Mouse (Mus musculus) liver, embryonic 15.5 days (tissue): Measurements from ENCODE around the gene Ascl2. TPM values are rescaled to one million over a fixed set of nuclear protein-coding genes. Genes with fewer than 3 reads are reported as not detected.
A peak's percentile ranks its signal among the peaks of the same experiment; 100 is the strongest.

ENCODE experiments used
- ATAC-seq: fragments of 200-750 bp; cut with Nextera tagmentation; 2 replicates; pipeline ENCODE4 v1.8.0; 2017; ENCODE audit warnings: moderate number of reproducible peaks, mild to moderate bottlenecking, moderate library complexity; ENCODE audit not compliant: insufficient read depth
- H3K27ac ChIP-seq: fragments of 300-500 bp; sonication (generic); replicated peaks from 2 replicates; pipeline ENCODE4 v1.5.1; 2015; ENCODE audit warnings: mild to moderate bottlenecking, inconsistent platforms
- H3K27me3 ChIP-seq: fragments of 300-500 bp; sonication (generic); 2 replicates; pipeline ENCODE4 v1.6.1; 2015; ENCODE audit warnings: mild to moderate bottlenecking, inconsistent platforms
- H3K36me3 ChIP-seq: fragments of 300-500 bp; sonication (generic); replicated peaks from 2 replicates; pipeline ENCODE4 v1.6.1; 2015; ENCODE audit warnings: moderate library complexity, mild to moderate bottlenecking, inconsistent platforms
- H3K4me1 ChIP-seq: fragments of 300-500 bp; sonication (generic); replicated peaks from 2 replicates; pipeline ENCODE4 v1.6.1; 2015; ENCODE audit warnings: inconsistent platforms
- H3K4me2 ChIP-seq: fragments of 300-500 bp; sonication (generic); 2 replicates; pipeline ENCODE4 v1.6.1; 2015; ENCODE audit warnings: moderate library complexity, mild to moderate bottlenecking, inconsistent platforms
- H3K4me3 ChIP-seq: fragments of 300-500 bp; sonication (generic); replicated peaks from 2 replicates; pipeline ENCODE4 v1.5.1; 2015; ENCODE audit warnings: mild to moderate bottlenecking, inconsistent platforms
- H3K9ac ChIP-seq: fragments of 300-500 bp; sonication (generic); 2 replicates; pipeline ENCODE4 v1.6.1; 2015; ENCODE audit warnings: moderate library complexity, mild to moderate bottlenecking, inconsistent platforms
- H3K9me3 ChIP-seq: fragments of 300-500 bp; sonication (generic); replicated peaks from 2 replicates; pipeline ENCODE4 v1.6.1; 2016; ENCODE audit warnings: inconsistent platforms
- WGBS: fragments of 180-500 bp; shearing (Covaris S2); methylation state at CpG from one replicate; pipeline ENCODE4 v1.1.7; 2015; ENCODE audit warnings: mixed read lengths; ENCODE audit not compliant: insufficient replicate concordance; 5-methylcytosine and 5-hydroxymethylcytosine counted together
- polyA plus RNA-seq: library from polyadenylated mRNA; unstranded; fragments of >200 nt; fragmentation: Nextera tagmentation; extraction: Ambion mirVana; gene quantifications from 2 replicates; pipeline ENCODE4 v1.2.1, GENCODE M21; 2015

The Ascl2 gene
- polyA plus RNA-seq, 1 experiment from 2014 or later: 0.25 TPM

DNA sequence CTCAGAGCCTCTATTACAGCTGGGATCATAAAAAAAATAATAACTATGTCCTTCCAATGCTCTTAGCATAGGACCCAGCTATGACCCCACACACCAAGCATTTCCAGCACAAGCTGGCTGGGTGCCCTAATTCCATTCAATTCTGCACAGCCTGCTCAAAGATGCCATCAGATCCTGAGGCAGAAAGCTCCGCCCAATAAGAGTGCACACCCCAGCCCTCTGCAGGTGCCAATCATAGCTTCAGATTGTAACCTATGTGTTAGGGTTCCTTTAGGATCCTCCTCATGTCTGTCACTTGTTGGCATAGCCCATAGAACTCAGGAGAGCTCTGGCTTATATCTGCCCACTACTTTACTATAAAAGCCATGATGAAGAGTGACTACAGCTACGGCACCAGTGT lies 27.9 kb upstream of the Ascl2 start:
- Histone ChIP-seq H3K9ac (0 out of 2 replicates have a peak overlapping the region, but pooled peaks have one; percentile 55), H3K27me3 (peaks cover 8% of the 10 kb centered on the region), H3K36me3 (no peaks in the 10 kb centered on the region), H3K4me3 (no peak overlapping the region), H3K4me1 (peaks cover 45% of the 10 kb centered on the region), H3K27ac (peak overlapping the region; percentile 88), H3K4me2 (peak overlapping the region; percentile 66), H3K9me3 (no peaks in the 10 kb centered on the region)
- WGBS: 75% methylated on average over 2 of the region's 2 CpGs
- ATAC-seq: peak; percentile 27; the same call in 1 of the 2 replicates

DNA sequence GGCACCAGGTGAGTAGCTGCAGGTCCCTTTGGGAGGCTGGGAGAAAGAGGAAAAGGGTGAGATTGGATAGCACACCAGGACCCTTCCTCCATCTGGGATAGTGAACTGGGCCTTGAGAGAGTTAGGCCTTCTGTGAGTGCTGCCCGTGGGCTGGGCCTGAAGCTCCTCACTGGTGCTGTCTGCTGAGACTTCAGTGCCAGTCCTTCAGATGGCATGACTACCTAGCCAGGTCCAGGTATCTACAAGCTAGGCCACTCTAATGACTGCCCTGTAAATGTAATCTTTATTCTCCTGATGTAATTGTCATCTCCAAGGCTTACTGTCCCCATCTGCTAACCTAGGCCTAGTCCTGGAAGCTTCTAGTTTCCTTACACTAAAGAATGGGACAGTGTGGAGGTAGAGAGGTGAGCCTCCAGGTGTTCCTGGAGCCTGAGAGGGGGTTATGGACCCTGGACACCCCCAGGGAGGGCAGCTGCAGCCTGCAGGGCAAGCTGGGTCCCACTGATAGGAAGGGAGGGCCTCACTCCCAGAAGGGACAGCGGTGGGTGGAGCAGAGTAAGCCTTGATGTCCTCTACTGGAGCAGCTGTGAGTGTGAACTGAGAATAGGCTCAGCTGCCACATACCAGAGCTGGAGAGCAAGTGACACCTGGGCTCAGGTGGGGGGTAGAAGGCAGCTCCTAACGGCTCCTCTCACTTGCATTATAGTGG lies 26.7 kb upstream of the Ascl2 start:
- H3K27ac ChIP-seq: peak overlapping the region; percentile 88
- H3K4me3 ChIP-seq: peak overlapping the region; percentile 28
- peak overlapping the region; percentile 66 for H3K4me2 ChIP-seq

DNA sequence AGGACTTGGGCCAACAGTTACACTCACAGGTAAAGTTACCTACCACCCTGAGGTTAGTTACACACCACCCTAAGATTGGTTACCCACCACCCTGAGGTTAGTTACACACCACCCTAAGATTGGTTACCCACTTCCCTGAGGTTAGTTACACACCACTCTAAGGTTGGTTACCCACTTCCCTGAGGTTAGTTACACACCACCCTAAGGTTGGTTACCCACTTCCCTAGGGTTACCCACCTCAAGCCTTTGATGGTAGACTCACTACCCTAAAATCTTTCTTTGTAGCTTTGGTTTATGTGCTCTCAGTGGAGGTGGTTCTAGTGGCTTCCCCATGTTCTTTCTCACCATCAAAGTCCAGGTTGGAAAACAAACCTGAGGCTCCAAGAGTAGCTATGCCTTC lies 25.9 kb upstream of the Ascl2 start:
- H3K27ac ChIP-seq: peak overlapping the region; percentile 88

More for the DNA sequence above, 26.7 kb upstream of the Ascl2 start:
- Histone ChIP-seq H3K9ac (peak overlapping the region; percentile 55), H3K36me3 (no peaks in the 10 kb centered on the region), H3K27me3 (peaks cover 14% of the 10 kb centered on the region), H3K9me3 (no peaks in the 10 kb centered on the region), H3K4me1 (peaks cover 39% of the 10 kb centered on the region)
- 47% methylated on average over 3 of the region's 3 CpGs for WGBS
- ATAC-seq: peak; percentile 99

DNA sequence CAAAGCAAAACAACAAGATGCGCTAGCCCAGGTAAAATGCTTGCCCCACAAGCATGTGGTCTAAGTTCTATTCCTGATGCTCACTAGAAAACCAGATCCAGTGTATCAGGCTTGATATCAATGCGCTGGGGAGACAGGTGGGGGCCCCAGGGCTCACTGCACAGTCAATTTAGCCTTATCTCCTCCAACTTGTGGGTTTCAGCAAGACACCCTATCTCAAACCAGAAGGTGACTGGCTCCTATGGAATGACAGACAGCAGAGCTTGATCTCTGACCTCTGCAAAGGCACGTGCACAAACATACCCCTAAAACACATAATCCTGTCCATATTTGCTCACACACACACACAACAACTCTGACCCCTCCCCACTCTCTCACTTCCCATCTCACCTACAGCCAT lies 18.7 kb upstream of the Ascl2 start:
- ATAC-seq: peak; percentile 83
- WGBS: 37% methylated on average over 3 of the region's 3 CpGs
- H3K27ac ChIP-seq: 0 out of 2 replicates have a peak overlapping the region, but pooled peaks have one; percentile 29

More for the DNA sequence above, 25.9 kb upstream of the Ascl2 start:
- peaks cover 19% of the 10 kb centered on the region for H3K27me3 ChIP-seq
- H3K9me3 ChIP-seq: no peaks in the 10 kb centered on the region
- H3K9ac ChIP-seq: no peak overlapping the region
- no peak overlapping the region for H3K4me3 ChIP-seq
- H3K4me1 ChIP-seq: peaks cover 39% of the 10 kb centered on the region
- H3K4me2 ChIP-seq: no peak overlapping the region
- no peak for ATAC-seq
- no peaks in the 10 kb centered on the region for H3K36me3 ChIP-seq

DNA sequence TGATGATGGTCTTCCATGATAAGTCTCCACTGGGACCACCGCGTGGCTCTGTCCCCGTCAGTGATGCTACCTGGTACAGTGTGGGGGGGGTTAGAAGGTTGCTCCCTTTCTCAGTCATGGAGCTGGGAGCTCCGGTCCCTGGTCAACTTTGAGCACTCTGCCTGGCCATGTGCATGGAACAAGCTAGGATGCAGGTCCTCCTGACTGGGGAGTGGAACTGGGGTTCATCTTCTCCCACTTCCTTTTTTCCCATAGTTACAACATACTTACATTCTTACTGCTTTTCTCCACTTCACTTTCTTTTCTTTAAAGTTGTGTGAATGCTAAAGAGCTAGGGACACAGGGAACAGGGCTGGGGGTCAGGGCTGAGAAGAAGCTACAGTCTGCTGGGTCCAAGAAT lies 16.1 kb upstream of the Ascl2 start:
- Histone ChIP-seq H3K27me3 (peaks cover 54% of the 10 kb centered on the region), H3K9ac (no peak overlapping the region)
- 85% methylated on average over 4 of the region's 4 CpGs for WGBS

More for the DNA sequence above, 18.7 kb upstream of the Ascl2 start:
- H3K9ac ChIP-seq: no peak overlapping the region
- H3K4me1 ChIP-seq: peaks cover 28% of the 10 kb centered on the region
- no peaks in the 10 kb centered on the region for H3K36me3 ChIP-seq
- H3K9me3 ChIP-seq: no peaks in the 10 kb centered on the region
- H3K4me3 ChIP-seq: no peak overlapping the region
- peaks cover 61% of the 10 kb centered on the region for H3K27me3 ChIP-seq
- H3K4me2 ChIP-seq: peak overlapping the region; percentile 44

DNA sequence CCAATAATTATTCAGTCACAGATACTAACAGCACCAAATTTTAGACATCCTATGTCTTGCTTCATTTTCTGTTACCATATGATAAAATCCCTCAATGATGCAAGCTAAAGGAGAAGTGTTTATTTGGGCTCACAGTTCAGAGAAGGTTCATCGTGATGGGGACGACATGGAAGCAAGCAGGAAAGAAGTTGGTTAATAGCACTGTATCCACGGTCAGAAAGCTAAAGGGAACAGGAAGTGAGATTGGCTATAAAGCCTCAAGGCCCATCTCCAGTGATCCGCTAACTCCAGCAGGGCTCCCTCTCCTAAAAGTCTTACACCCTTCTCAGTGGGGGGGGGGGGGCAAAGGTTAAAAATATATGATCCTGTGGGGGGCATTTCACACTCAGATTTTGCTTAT lies 12.8 kb upstream of the Ascl2 start:
- Histone ChIP-seq H3K9me3 (no peaks in the 10 kb centered on the region), H3K4me1 (peaks cover 9% of the 10 kb centered on the region; the same call in 1 of the 2 replicates), H3K9ac (no peak overlapping the region), H3K4me3 (no peak overlapping the region), H3K36me3 (no peaks in the 10 kb centered on the region), H3K4me2 (no peak overlapping the region), H3K27me3 (peaks cover 59% of the 10 kb centered on the region), H3K27ac (no peak overlapping the region)
- WGBS: 39% methylated on average over 4 of the region's 4 CpGs
- no peak for ATAC-seq

More for the DNA sequence above, 16.1 kb upstream of the Ascl2 start:
- ATAC-seq: no peak
- peaks cover 28% of the 10 kb centered on the region for H3K4me1 ChIP-seq
- H3K27ac ChIP-seq: no peak overlapping the region
- no peak overlapping the region for H3K4me3 ChIP-seq
- no peaks in the 10 kb centered on the region for H3K9me3 ChIP-seq
- H3K36me3 ChIP-seq: no peaks in the 10 kb centered on the region
- no peak overlapping the region for H3K4me2 ChIP-seq

DNA sequence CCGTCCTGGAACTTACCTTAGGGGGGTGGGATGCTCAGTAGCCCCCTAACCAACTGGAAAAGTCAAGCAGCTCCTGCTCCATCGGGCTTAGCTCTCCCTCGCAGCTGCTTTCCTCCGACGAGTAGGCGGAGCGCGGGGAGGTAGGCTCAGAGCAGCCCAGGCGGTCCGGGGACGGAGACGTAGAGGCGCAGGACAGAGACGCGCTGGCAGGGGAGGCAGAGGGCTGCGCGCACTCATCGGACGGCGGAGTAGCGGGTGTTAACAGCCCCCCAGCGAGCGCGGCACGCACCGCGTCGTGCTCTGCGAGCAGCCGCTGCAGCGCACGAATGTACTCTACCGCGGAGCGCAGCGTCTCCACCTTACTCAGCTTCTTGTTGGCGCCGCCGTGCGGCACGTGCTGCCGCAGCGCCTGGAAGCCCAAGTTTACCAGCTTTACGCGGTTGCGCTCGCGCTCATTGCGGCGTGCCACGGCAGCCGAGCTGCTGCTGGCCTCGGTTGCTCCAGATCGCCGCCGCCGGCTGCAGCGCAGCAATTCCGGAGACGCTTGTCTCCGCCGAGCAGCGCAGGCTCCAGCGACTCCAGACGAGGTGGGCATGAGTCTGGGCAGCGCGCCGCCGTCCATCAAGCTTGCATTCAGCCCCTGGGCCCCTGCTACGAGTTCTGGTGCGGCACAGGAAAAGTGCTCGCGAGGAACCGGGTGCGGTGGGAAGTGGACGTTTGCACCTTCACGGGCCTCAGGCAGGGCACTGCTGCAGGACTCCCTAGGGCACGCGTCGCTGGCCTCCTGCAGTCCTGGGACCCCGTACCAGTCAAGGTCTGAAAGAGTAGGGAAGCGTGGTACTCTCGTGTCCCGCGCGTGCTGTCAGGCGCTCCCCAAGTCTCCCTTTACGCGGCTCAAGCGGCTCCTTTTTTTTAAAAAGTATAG lies 918 bp downstream of the Ascl2 start:
- peaks cover 24% of the 10 kb centered on the region for H3K4me1 ChIP-seq
- H3K9me3 ChIP-seq: no peaks in the 10 kb centered on the region
- peaks cover 88% of the 10 kb centered on the region for H3K27me3 ChIP-seq
- ATAC-seq: peak; percentile 31
- H3K9ac ChIP-seq: no peak overlapping the region
- H3K4me2 ChIP-seq: peak overlapping the region; percentile 72
- peak overlapping the region; percentile 61 for H3K27ac ChIP-seq
- peak overlapping the region; percentile 46 for H3K4me3 ChIP-seq
- no peaks in the 10 kb centered on the region for H3K36me3 ChIP-seq
- WGBS: under 1% methylated on average over 90 of the region's 90 CpGs

DNA sequence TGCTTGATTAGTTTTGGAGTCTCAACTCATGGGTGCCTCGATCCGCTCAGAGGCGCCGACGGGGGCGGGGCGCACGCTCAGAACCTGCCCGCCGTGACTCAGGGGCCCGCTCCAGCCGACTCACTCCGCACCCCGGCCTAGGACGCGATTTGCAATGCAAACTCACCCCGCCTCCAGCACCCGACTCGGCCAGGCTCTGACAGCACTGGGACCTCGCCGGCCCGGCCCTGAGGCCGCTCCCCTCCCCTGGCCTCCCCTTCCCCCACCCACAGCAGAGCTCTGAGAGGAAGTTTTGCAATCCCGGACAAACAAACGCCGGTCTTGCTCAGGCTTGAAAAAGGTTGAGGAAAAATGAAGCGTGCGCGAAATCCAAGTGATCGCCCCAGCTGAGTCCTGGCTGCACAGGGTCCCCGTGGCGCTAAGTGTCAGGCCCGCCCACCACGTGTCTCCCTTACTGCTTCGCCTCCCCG lies 1.6 kb downstream of the Ascl2 start:
- peak overlapping the region; percentile 72 for H3K4me2 ChIP-seq
- H3K9ac ChIP-seq: no peak overlapping the region
- no peaks in the 10 kb centered on the region for H3K9me3 ChIP-seq
- peaks cover 92% of the 10 kb centered on the region for H3K27me3 ChIP-seq
- H3K4me1 ChIP-seq: peaks cover 24% of the 10 kb centered on the region
- H3K36me3 ChIP-seq: no peaks in the 10 kb centered on the region
- peak overlapping the region; percentile 46 for H3K4me3 ChIP-seq
- peak; percentile 72 for ATAC-seq
- H3K27ac ChIP-seq: peak overlapping the region; percentile 61
- under 1% methylated on average over 36 of the region's 36 CpGs for WGBS

DNA sequence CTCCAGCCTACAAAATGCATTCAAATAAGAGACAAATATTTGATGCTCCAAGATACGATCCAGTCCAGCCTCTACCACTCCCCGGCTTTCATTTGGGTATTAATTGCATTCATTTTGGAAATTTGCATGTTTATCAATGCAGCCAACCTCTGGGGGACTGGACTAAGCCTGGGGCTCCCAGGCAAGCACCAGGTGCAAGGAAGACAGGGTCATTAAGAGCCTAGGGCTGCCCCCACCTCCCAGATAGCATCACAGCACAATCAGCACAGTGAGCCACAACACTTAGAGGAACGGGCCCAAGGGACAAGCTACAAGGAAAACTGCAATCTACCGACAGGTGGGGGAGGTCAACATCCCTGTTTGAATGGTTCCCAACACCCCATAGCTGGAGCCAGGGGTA lies 9.3 kb downstream of the Ascl2 start:
- ATAC-seq: no peak
- Histone ChIP-seq H3K4me2 (no peak overlapping the region), H3K27me3 (peaks cover 30% of the 10 kb centered on the region), H3K4me3 (no peak overlapping the region), H3K36me3 (no peaks in the 10 kb centered on the region), H3K9me3 (no peaks in the 10 kb centered on the region), H3K4me1 (no peaks in the 10 kb centered on the region), H3K9ac (no peak overlapping the region), H3K27ac (no peak overlapping the region)
- 63% methylated on average over 4 of the region's 4 CpGs for WGBS

DNA sequence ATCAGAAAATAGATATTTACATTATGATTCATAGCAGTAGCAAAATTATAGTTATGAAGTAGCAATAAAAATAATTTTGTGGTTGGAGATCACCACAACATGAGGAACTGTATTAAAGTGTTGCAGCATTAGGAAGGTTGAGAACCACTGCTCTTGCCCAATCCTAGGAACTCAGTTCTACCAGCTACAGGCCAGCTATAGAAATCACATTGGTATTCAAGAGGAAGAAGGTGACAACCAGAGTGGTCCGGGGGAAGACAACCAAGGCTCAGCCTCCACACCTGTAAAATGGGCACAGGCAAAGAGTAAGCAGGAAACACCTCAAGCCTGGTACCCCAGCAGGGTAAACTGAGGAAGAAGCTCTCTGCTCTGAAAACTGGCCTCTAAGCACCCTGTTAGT lies 10.2 kb downstream of the Ascl2 start:
- WGBS: 60% methylated on average over 1 of the region's 1 CpGs
- no peaks in the 10 kb centered on the region for H3K36me3 ChIP-seq
- H3K9ac ChIP-seq: no peak overlapping the region
- no peak overlapping the region for H3K27ac ChIP-seq
- H3K4me2 ChIP-seq: no peak overlapping the region
- H3K27me3 ChIP-seq: peaks cover 21% of the 10 kb centered on the region
- no peak for ATAC-seq
- H3K4me3 ChIP-seq: no peak overlapping the region
- H3K9me3 ChIP-seq: no peaks in the 10 kb centered on the region
- H3K4me1 ChIP-seq: no peaks in the 10 kb centered on the region

DNA sequence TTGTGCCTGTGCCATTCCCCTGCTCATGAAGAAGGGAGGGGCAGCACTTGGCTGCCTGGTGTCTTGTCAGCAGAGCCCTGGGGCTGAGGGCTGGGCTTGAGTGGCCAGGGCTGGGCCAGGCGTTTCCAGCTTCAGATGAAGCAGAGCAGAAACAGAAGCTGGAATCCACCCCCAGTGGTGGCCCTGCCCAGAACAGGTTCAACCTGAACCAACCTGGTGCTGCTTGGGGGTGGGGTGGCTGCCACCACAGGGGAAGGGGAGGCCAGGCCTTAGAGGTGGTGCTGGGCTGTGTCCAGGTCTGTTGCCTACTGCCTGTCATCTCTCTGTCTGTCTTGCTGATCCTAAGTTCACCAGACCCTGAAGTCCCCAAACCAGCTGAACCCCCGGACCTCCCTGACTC lies 13.0 kb downstream of the Ascl2 start:
- Histone ChIP-seq H3K9ac (no peak overlapping the region), H3K36me3 (no peaks in the 10 kb centered on the region), H3K9me3 (no peaks in the 10 kb centered on the region), H3K27me3 (peaks cover 3% of the 10 kb centered on the region; the same call in 1 of the 2 replicates), H3K4me2 (no peak overlapping the region), H3K4me3 (no peak overlapping the region), H3K4me1 (no peaks in the 10 kb centered on the region), H3K27ac (no peak overlapping the region)
- 63% methylated on average over 2 of the region's 2 CpGs for WGBS
- ATAC-seq: no peak
